Mouse (Mus musculus) limb, embryonic 10.5 days (tissue): ENCODE measurements around the gene Cacna1c. TPM values are rescaled to one million over a fixed set of nuclear protein-coding genes. Genes with fewer than 3 reads are reported as not detected.
A peak's percentile ranks its signal among the peaks of the same experiment; 100 is the strongest.

Experiments used
- DNase-seq: peaks from one replicate; pipeline ENCODE4 v3.0.0-alpha.2; 2017; ENCODE audit warnings: low spot score
- H3K27ac ChIP-seq: fragments of 300-500 bp; sonication (generic); 2 replicates; pipeline ENCODE4 v1.5.1; 2016; ENCODE audit warnings: mild to moderate bottlenecking
- H3K27me3 ChIP-seq: fragments of 300-500 bp; sonication (generic); 2 replicates; pipeline ENCODE4 v1.6.1; 2016; ENCODE audit warnings: low read depth, mild to moderate bottlenecking; ENCODE audit not compliant: poor library complexity, severe bottlenecking
- H3K36me3 ChIP-seq: fragments of 300-500 bp; sonication (generic); 2 replicates; pipeline ENCODE4 v1.6.1; 2016; ENCODE audit warnings: mild to moderate bottlenecking, moderate library complexity
- H3K4me1 ChIP-seq: fragments of 300-500 bp; sonication (generic); 2 replicates; pipeline ENCODE4 v1.6.1; 2016
- H3K4me3 ChIP-seq: fragments of 300-500 bp; sonication (generic); 2 replicates; pipeline ENCODE4 v1.5.1; 2016; ENCODE audit warnings: mild to moderate bottlenecking, moderate library complexity
- H3K9me3 ChIP-seq: fragments of 300-500 bp; sonication (generic); replicated peaks from 2 replicates; pipeline ENCODE4 v1.6.1; 2016; ENCODE audit warnings: mild to moderate bottlenecking
- WGBS: fragments of 180-500 bp; shearing (Covaris S2); methylation state at CpG from one replicate; pipeline ENCODE4 v1.1.7; 2016; 5-methylcytosine and 5-hydroxymethylcytosine counted together
- polyA plus RNA-seq: library from polyadenylated mRNA; unstranded; fragments of >200 nt; fragmentation: Nextera tagmentation; extraction: Ambion mirVana; gene quantifications from 2 replicates; pipeline ENCODE4 v1.2.1, GENCODE M21; 2016

The Cacna1c gene
- polyA plus RNA-seq, 1 experiment from 2014 or later, result 10.2 TPM

DNA sequence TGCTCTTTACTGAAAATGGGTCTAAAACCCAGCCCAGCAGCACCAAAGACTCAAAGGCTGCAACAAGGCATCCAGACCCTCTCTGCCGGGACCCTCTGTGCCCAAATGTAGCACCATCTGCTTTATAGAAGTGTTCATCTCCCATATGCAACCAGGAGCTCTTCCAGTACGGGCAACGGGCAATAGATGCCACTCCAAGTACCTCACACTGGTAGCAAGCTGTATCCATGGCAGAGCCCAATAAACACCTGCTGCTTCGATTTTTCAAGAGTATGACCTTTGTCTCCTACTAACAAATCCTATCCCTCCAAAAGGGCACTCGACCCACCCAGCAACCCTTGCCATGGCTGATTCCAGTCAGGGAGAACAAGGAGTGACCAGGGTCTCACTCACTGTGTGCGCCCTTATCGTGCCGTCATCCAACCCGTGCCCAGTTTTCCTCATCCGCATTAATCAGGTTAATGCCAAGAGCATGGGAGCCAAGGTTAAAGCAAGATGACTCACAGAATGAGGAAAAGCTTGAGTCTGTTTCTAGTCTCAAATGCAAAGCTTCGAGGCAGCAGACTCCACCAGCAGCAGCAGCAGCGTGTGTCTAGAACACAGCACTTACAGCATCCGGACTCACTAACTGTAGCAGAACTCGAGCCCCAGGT, 122.7 kb downstream of the Cacna1c start:
- no peak overlapping the region for H3K27ac ChIP-seq
- no peak overlapping the region for H3K4me3 ChIP-seq
- H3K9me3 ChIP-seq, result no peaks in the 10 kb centered on the region
- no peaks in the 10 kb centered on the region for H3K27me3 ChIP-seq
- H3K4me1 ChIP-seq, result no peaks in the 10 kb centered on the region; the same call in 1 of the 2 replicates
- no peaks in the 10 kb centered on the region for H3K36me3 ChIP-seq
- no peak for DNase-seq
- WGBS, result 93% methylated on average over 14 of the region's 14 CpGs

DNA sequence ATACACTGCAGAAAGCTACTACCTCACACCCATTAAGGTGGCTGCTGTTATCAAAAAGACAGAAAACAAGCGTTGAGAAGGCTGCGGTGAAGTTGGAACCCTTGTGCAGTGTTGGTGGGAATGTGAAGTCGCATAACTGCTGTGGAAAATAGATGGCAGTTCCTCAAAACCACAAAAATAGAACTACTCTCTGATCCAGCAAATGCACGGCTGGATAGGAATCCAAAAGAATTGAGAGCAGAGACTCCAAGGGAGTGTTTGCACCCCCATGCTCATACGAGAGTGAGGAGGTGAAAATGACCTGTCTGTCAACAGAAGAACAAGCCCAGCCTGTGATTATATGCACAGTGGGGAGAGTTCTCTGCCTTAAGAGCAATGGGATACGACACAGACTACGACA, 123.4 kb downstream of the Cacna1c start:
- no peak overlapping the region for H3K27ac ChIP-seq
- H3K36me3 ChIP-seq, result no peaks in the 10 kb centered on the region
- 77% methylated on average over 7 of the region's 7 CpGs for WGBS

DNA sequence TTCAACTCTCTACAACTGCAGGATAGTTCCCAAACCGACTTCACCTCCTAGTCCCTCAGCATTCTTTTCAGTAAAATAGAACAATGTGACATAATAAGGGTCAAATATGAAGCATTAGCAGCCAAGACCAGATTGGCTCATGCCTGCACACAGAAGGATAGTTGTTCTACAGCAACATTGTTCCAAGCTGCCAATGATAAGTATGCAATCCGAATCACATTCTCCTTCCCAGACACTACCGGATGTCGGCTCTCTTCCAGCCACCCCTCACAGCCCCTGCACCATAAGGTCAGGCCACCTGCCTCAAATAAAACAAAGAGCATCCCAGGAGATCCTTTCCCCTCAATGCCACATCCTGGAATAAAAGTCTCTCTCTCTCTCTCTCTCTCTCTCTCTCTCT, 125.4 kb downstream of the Cacna1c start:
- no peaks in the 10 kb centered on the region for H3K36me3 ChIP-seq
- WGBS, result 92% methylated on average over 4 of the region's 4 CpGs
- DNase-seq, result no peak
- H3K27me3 ChIP-seq, result no peaks in the 10 kb centered on the region
- H3K9me3 ChIP-seq, result no peaks in the 10 kb centered on the region
- H3K4me1 ChIP-seq, result peaks cover 7% of the 10 kb centered on the region
- H3K4me3 ChIP-seq, result no peak overlapping the region
- H3K27ac ChIP-seq, result no peak overlapping the region

More for the DNA sequence above, 123.4 kb downstream of the Cacna1c start:
- Histone ChIP-seq H3K4me3 (no peak overlapping the region), H3K27me3 (no peaks in the 10 kb centered on the region), H3K4me1 (no peaks in the 10 kb centered on the region; the same call in 1 of the 2 replicates), H3K9me3 (no peaks in the 10 kb centered on the region)
- no peak for DNase-seq

DNA sequence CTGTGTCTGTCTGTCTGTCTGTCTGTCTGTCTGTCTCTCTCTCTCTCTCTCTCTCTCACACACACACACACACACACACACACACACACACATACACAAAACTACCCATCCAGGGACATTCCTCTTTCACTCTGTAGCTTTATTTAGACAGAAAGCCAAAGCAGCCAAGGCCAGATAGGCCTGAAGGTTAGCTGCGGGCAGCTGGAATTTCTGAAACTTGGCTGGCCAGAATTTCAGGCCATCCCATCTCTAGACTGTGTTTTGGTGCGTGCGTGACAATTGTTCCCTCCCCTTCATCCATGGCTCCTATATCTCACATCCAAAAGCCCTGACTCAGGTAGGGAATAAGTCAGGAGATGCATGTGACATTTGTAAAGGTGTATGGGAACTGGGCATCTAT, 125.9 kb downstream of the Cacna1c start:
- no peak overlapping the region for H3K27ac ChIP-seq

DNA sequence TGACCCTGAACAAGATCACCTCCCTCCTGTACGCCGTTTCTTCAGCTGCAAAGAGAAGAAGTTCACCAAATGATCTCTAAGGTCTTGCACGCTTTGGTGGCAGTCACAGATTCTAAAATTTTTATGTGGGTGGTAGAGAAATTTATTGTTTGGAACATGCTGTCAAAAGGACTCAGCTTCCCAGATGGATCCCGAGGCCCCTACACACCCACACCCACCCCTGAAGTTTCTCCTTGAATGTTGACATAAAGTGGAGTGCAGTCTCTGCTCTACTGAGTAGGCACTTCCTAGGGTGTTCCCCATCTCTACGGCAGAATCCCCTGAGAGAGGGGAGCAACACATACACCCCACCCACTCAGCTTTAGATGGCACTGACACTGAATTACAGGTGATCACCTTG, 127.1 kb downstream of the Cacna1c start:
- Histone ChIP-seq H3K36me3 (no peaks in the 10 kb centered on the region), H3K9me3 (no peaks in the 10 kb centered on the region), H3K27me3 (no peaks in the 10 kb centered on the region), H3K4me3 (no peak overlapping the region), H3K4me1 (peaks cover 23% of the 10 kb centered on the region), H3K27ac (no peak overlapping the region)
- DNase-seq, result no peak
- WGBS, result 92% methylated on average over 5 of the region's 5 CpGs

More for the DNA sequence above, 125.9 kb downstream of the Cacna1c start:
- Histone ChIP-seq H3K27me3 (no peaks in the 10 kb centered on the region), H3K9me3 (no peaks in the 10 kb centered on the region), H3K36me3 (no peaks in the 10 kb centered on the region), H3K4me1 (peaks cover 11% of the 10 kb centered on the region), H3K4me3 (no peak overlapping the region)
- DNase-seq, result no peak
- WGBS, result 91% methylated on average over 3 of the region's 3 CpGs

DNA sequence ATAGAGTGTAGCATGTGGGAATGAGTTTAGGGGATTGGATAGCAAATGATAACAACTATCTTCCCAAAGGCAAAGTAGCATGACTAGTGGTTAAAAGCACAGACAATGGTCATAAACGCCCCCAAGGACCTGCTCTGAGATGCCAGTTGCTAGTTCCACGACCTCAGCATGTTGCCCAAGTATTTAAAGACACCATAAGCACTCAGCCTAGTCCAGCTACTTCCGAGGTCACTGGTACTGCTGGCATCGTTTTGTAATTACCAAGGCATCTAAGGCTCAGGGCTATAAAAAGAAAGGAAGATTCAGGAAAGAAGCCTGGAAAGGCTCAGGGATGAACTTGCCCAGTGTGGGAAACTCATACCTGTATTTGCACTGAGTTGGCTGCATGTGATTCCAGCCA, 127.6 kb downstream of the Cacna1c start:
- Histone ChIP-seq H3K4me1 (peaks cover 25% of the 10 kb centered on the region), H3K4me3 (no peak overlapping the region), H3K27ac (no peak overlapping the region), H3K36me3 (no peaks in the 10 kb centered on the region), H3K9me3 (no peaks in the 10 kb centered on the region), H3K27me3 (no peaks in the 10 kb centered on the region)
- WGBS, result 76% methylated on average over 4 of the region's 4 CpGs
- no peak for DNase-seq

DNA sequence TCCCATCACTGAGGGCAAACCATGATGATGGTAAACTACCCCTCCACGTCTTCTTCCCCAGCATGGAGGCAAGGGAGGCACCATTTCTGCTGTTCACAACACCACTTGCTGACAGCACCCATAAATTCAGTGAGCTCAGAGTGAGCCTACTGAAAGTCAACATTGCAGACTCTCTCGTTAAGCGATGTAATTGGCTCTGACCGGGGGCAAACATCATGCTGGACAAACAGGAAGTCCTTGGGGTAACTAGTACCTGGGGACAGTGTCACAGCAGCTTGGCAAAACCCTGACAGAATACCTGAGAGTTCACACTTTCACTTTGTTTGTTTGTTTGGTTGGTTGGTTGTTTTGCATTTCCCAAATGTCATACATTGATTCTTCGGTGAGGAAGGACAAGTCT, 131.3 kb downstream of the Cacna1c start:
- peaks cover 46% of the 10 kb centered on the region for H3K4me1 ChIP-seq
- no peak overlapping the region for H3K4me3 ChIP-seq
- DNase-seq, result no peak
- H3K27me3 ChIP-seq, result no peaks in the 10 kb centered on the region
- no peaks in the 10 kb centered on the region for H3K9me3 ChIP-seq
- peak overlapping the region; percentile 46; the same call in 1 of the 2 replicates for H3K27ac ChIP-seq
- no peaks in the 10 kb centered on the region for H3K36me3 ChIP-seq
- 61% methylated on average over 5 of the region's 5 CpGs for WGBS

DNA sequence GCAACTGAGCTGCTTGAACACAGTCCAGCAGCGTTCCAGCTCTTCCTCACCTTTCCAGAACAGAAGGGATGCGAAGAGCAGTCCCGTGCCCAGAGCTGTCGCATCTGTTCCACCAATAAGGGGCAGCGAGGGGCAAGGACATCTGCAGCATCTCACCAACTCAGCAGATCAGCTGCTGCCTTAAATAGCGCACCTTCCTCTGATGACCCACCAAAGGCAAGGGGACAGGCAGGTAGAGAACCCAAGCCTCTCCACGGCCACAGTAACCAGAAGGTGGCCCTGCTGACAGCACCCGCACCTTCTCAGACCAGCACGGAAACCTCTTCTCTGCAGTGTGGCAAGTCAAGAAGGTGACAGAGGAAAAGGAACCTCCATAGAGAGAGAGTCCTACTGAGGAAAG, 131.8 kb downstream of the Cacna1c start:
- WGBS, result 88% methylated on average over 9 of the region's 9 CpGs
- Histone ChIP-seq H3K4me3 (no peak overlapping the region), H3K9me3 (no peaks in the 10 kb centered on the region), H3K4me1 (peaks cover 46% of the 10 kb centered on the region), H3K27me3 (no peaks in the 10 kb centered on the region), H3K27ac (0 out of 2 replicates have a peak overlapping the region, but pooled peaks have one; percentile 46), H3K36me3 (no peaks in the 10 kb centered on the region)
- no peak for DNase-seq

DNA sequence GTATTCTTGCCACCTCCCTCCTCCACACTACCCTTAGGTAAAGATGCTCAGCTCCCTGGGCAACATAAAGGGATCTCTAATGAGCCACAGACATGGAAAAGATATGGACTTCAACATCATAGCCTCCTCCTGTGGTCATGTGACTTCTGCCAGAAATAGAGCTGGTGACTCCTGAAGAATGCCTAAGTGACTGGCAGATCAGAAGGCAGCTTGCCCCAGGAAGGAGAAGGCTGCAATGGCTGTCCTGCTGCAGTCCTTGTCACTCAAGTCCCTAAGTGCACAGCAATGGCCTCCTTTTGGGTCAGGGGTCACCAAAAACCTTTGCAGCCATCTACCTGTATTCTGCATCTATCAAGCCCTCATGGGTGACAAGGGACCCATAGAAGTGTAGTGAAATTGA, 133.5 kb downstream of the Cacna1c start:
- H3K36me3 ChIP-seq, result no peaks in the 10 kb centered on the region
- H3K4me1 ChIP-seq, result peaks cover 46% of the 10 kb centered on the region
- H3K9me3 ChIP-seq, result no peaks in the 10 kb centered on the region
- no peak overlapping the region for H3K27ac ChIP-seq
- no peak overlapping the region for H3K4me3 ChIP-seq
- no peak for DNase-seq
- H3K27me3 ChIP-seq, result no peaks in the 10 kb centered on the region

DNA sequence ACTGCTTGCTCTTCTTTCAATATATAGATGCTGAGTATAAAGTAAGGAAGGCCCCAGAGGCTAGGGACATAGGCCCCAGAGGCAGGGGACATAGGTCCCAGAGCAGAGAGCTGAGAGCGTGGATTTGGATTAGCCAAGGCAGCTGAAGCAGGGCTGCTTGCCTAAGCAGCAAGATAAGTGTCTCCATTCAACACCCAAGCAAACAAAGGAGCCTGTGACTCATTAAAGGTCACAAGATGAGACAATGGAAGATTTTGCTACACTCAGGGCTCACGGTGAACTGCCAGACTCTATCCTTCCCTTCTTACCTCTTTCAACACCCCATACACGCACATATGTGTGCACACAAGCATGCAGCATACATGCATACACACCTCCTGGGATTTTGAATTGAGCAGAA, 137.3 kb downstream of the Cacna1c start:
- WGBS, result 89% methylated on average over 3 of the region's 3 CpGs
- Histone ChIP-seq H3K36me3 (peaks cover 32% of the 10 kb centered on the region), H3K4me1 (peaks cover 22% of the 10 kb centered on the region), H3K27me3 (no peaks in the 10 kb centered on the region), H3K4me3 (no peak overlapping the region), H3K9me3 (no peaks in the 10 kb centered on the region), H3K27ac (no peak overlapping the region)
- DNase-seq, result no peak

DNA sequence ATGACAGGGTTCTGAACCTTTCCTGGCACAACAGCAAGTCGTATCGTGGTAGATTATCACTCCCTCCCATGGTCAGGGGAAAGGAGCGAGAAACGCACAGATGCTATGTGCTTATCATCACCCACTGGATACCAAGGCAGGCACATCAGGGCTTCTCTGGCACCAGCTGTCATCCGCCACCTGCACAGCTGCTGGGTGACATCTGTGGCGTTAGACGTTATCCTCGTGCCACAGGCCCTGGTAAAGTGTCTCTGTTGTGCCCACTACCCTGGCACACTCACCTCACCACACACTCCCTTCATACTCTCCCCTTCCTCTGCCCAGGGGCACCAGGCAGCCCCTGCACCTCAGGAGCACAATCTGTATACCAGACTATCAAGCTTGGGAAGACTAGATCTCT, 137.8 kb downstream of the Cacna1c start:
- H3K36me3 ChIP-seq, result peaks cover 35% of the 10 kb centered on the region
- H3K27ac ChIP-seq, result no peak overlapping the region
- WGBS, result 92% methylated on average over 8 of the region's 8 CpGs
- H3K4me3 ChIP-seq, result no peak overlapping the region
- peaks cover 20% of the 10 kb centered on the region for H3K4me1 ChIP-seq
- DNase-seq, result no peak
- H3K27me3 ChIP-seq, result no peaks in the 10 kb centered on the region
- no peaks in the 10 kb centered on the region for H3K9me3 ChIP-seq

DNA sequence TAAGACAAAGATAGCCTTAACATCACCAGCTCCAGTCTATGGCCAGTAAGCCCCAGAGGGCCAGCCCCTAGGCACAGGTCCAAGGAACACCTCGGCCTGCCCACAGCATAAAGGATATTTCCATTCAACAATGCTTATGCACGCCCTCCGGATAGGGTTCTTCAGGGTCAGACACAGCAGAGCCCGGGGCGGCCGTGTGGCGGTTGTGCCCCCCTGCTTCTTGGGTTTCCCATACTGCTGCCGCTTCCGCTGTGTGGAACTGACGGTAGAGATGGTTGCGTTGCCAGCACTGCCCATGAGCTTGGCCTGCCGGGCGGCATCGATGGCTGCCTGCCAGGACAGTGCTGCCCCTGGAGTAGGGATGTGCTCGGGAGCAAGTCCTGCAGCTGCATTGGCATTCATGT, 139.1 kb downstream of the Cacna1c start:
- H3K4me3 ChIP-seq, result no peak overlapping the region
- H3K27ac ChIP-seq, result no peak overlapping the region
- peaks cover 7% of the 10 kb centered on the region for H3K4me1 ChIP-seq
- no peaks in the 10 kb centered on the region for H3K9me3 ChIP-seq
- 96% methylated on average over 15 of the region's 15 CpGs for WGBS
- peaks cover 41% of the 10 kb centered on the region for H3K36me3 ChIP-seq
- DNase-seq, result no peak
- H3K27me3 ChIP-seq, result no peaks in the 10 kb centered on the region

DNA sequence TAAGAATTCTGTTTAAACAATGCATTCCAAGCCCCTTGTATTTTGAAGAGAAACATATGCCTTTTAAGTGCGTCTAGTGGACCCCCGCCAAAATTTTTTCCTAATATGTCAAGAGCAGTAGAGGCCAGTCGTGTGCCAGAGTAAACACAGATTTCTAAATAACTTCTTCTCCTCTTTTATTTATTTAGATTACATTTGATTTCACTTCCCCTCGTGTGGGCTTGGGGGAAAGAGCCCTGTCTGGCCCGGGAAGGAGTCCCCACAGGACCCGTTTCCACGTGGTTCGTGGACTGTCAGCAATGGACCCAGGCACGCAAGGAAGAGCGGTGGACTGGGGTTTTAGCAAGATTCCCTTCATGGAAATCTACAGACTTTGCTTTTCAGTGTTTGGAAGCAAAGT, 143.4 kb downstream of the Cacna1c start:
- H3K4me1 ChIP-seq, result peaks cover 16% of the 10 kb centered on the region
- no peak overlapping the region for H3K4me3 ChIP-seq
- no peak overlapping the region for H3K27ac ChIP-seq
- no peak for DNase-seq
- no peaks in the 10 kb centered on the region for H3K9me3 ChIP-seq
- peaks cover 46% of the 10 kb centered on the region for H3K36me3 ChIP-seq
- WGBS, result 92% methylated on average over 10 of the region's 10 CpGs
- no peaks in the 10 kb centered on the region for H3K27me3 ChIP-seq

DNA sequence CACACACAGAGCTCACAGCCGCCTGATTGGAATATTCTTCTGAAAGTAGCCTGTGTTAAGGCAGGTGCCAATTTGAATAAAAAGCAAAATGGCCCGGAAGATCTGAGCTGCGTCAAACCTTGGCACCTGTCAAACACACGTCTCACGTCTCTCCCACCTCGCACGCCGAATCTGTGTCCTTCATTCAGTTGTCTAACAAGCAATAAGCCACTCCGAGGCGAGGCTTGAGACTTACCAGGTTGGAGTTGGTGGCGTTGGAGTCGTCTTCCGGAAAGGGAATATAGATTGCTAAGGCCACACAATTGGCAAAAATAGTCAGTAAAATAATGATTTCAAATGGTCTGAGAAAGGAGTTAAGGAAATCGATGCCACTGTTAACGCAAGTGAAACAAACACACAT, 143.9 kb downstream of the Cacna1c start:
- 96% methylated on average over 15 of the region's 15 CpGs for WGBS
- no peaks in the 10 kb centered on the region for H3K9me3 ChIP-seq

More for the DNA sequence above, 143.9 kb downstream of the Cacna1c start:
- no peak overlapping the region for H3K4me3 ChIP-seq
- no peak overlapping the region for H3K27ac ChIP-seq
- no peak for DNase-seq
- peaks cover 17% of the 10 kb centered on the region for H3K4me1 ChIP-seq
- H3K36me3 ChIP-seq, result peaks cover 46% of the 10 kb centered on the region
- H3K27me3 ChIP-seq, result no peaks in the 10 kb centered on the region
